Mouse (Mus musculus) MEL (cell line): ENCODE data around the gene Ppdpf. TPM values are rescaled to one million over a fixed set of nuclear protein-coding genes. Genes with fewer than 3 reads are reported as not detected.

Experiments used
- DNase-seq: peaks from one replicate; pipeline ENCODE4 v3.0.0; 2011; ENCODE audit warnings: low read depth, low spot score
- H3K27ac ChIP-seq: 2 replicates; pipeline ENCODE4 v1.5.1; 2012; ENCODE audit warnings: low read depth, mild to moderate bottlenecking, control low read depth, low read length, moderate library complexity; ENCODE audit not compliant: control insufficient read depth
- H3K27me3 ChIP-seq, 2 experiments: fragments of 150-350 bp in 1 of 2; sonication (generic) in 1 of 2; 2 replicates each; pipeline ENCODE4 v1.6.1; 2012; ENCODE audit warnings: low read length in 2 of 2, mild to moderate bottlenecking in 2 of 2, improper control_type of control experiment in 1 of 2, moderate library complexity in 1 of 2; ENCODE audit not compliant: insufficient read depth in 2 of 2, control insufficient read depth in 1 of 2
- H3K36me3 ChIP-seq, 2 experiments: 2 replicates each; pipeline ENCODE4 v1.6.1; 2012 to 2014; ENCODE audit warnings: low read length in 2 of 2, improper control_type of control experiment in 1 of 2, inconsistent platforms in 1 of 2, mild to moderate bottlenecking in 1 of 2; ENCODE audit not compliant: insufficient read depth in 2 of 2, control insufficient read depth in 1 of 2
- H3K4me1 ChIP-seq, 2 experiments: fragments of 150-350 bp in 1 of 2; sonication (generic) in 1 of 2; 2 replicates each; pipeline ENCODE4 v1.6.1; 2012; ENCODE audit warnings: low read length in 2 of 2, improper control_type of control experiment in 1 of 2, mild to moderate bottlenecking in 1 of 2; ENCODE audit not compliant: insufficient read depth in 2 of 2, control insufficient read depth in 1 of 2
- H3K4me3 ChIP-seq, 2 experiments: fragments of 150-350 bp in 1 of 2; sonication (generic) in 1 of 2; 2 replicates each; pipeline ENCODE4 v1.5.1; 2012; ENCODE audit warnings: low read depth in 2 of 2, low read length in 2 of 2, mild to moderate bottlenecking in 2 of 2, moderate library complexity in 2 of 2, control low read depth in 1 of 2, improper control_type of control experiment in 1 of 2; ENCODE audit not compliant: control insufficient read depth in 1 of 2, insufficient read depth in 1 of 2
- H3K79me2 ChIP-seq: 2 replicates; pipeline ENCODE4 v1.6.1; 2012; ENCODE audit warnings: mild to moderate bottlenecking, low read length, moderate library complexity; ENCODE audit not compliant: control insufficient read depth, poor library complexity, insufficient read depth
- H3K9ac ChIP-seq: 2 replicates; pipeline ENCODE4 v1.6.1; 2012; ENCODE audit warnings: low read depth, mild to moderate bottlenecking, control low read depth, low read length, moderate library complexity; ENCODE audit not compliant: control insufficient read depth, poor library complexity, severe bottlenecking
- H3K9me3 ChIP-seq: fragments of 150-350 bp; sonication (generic); replicated peaks from 2 replicates; pipeline ENCODE4 v1.6.1; 2012; ENCODE audit warnings: mild to moderate bottlenecking, low read length, improper control_type of control experiment, moderate library complexity; ENCODE audit not compliant: insufficient read depth
- BHLHE40 ChIP-seq: IDR thresholded peaks from 2 replicates; pipeline ENCODE4 v1.6.1; 2012; ENCODE audit warnings: low read depth, mild to moderate bottlenecking, inconsistent platforms, low read length, improper control_type of control experiment, borderline replicate concordance
- CHD2 ChIP-seq: IDR thresholded peaks from 2 replicates; pipeline ENCODE4 v1.6.1; 2011; ENCODE audit warnings: low read length, improper control_type of control experiment
- E2F4 ChIP-seq: IDR thresholded peaks from 2 replicates; pipeline ENCODE4 v1.6.1; 2011; ENCODE audit warnings: low read depth, low read length, improper control_type of control experiment, borderline replicate concordance
- ELF1 ChIP-seq: IDR thresholded peaks from 2 replicates; pipeline ENCODE4 v1.6.1; 2014; ENCODE audit warnings: low read depth, mild to moderate bottlenecking, inconsistent platforms, low read length, improper control_type of control experiment, moderate library complexity
- EP300 ChIP-seq, 2 experiments: IDR thresholded peaks; 2 replicates each; pipeline ENCODE4 v1.6.1; 2011; ENCODE audit warnings: improper control_type of control experiment in 2 of 2, low read length in 2 of 2, low read depth in 1 of 2, mild to moderate bottlenecking in 1 of 2
- ETS1 ChIP-seq: IDR thresholded peaks from 2 replicates; pipeline ENCODE4 v1.6.1; 2012; ENCODE audit warnings: low read depth, mild to moderate bottlenecking, inconsistent platforms, low read length, improper control_type of control experiment, moderate library complexity
- GABPA ChIP-seq: IDR thresholded peaks from 2 replicates; pipeline ENCODE4 v1.6.1; 2012; ENCODE audit warnings: low read depth, mild to moderate bottlenecking, inconsistent platforms, low read length, improper control_type of control experiment, moderate library complexity
- HCFC1 ChIP-seq: IDR thresholded peaks from 2 replicates; pipeline ENCODE4 v1.6.1; 2012; ENCODE audit warnings: low read depth, mild to moderate bottlenecking, inconsistent platforms, low read length, improper control_type of control experiment, moderate library complexity
- KAT2A ChIP-seq: conservative IDR thresholded peaks from 2 replicates; pipeline ENCODE4 v1.6.1; 2012; ENCODE audit warnings: low read depth, low read length, improper control_type of control experiment, inconsistent platforms
- MAFK ChIP-seq: IDR thresholded peaks from 2 replicates; pipeline ENCODE4 v1.6.1; 2011; ENCODE audit warnings: low read depth, mild to moderate bottlenecking, low read length, improper control_type of control experiment, borderline replicate concordance
- MAX ChIP-seq: IDR thresholded peaks from 2 replicates; pipeline ENCODE4 v1.6.1; 2011; ENCODE audit warnings: low read length, improper control_type of control experiment
- MXI1 ChIP-seq: IDR thresholded peaks from 2 replicates; pipeline ENCODE4 v1.6.1; 2011; ENCODE audit warnings: mild to moderate bottlenecking, low read depth, low read length, improper control_type of control experiment
- NRF1 ChIP-seq: IDR thresholded peaks from 2 replicates; pipeline ENCODE4 v1.6.1; 2014; ENCODE audit warnings: low read depth, mild to moderate bottlenecking, inconsistent platforms, low read length, improper control_type of control experiment, moderate library complexity; ENCODE audit not compliant: poor library complexity, insufficient read depth, severe bottlenecking
- POLR2A ChIP-seq, 2 experiments: IDR thresholded peaks; 2 replicates each; pipeline ENCODE4 v1.6.1; 2011 to 2012; ENCODE audit warnings: low read length in 2 of 2, mild to moderate bottlenecking in 2 of 2, control low read depth in 1 of 2, improper control_type of control experiment in 1 of 2, low read depth in 1 of 2, moderate library complexity in 1 of 2; ENCODE audit not compliant: control insufficient read depth in 1 of 2, insufficient read depth in 1 of 2, poor library complexity in 1 of 2
- RAD21 ChIP-seq: IDR thresholded peaks from 2 replicates; pipeline ENCODE4 v1.6.1; 2011; ENCODE audit warnings: mild to moderate bottlenecking, low read depth, low read length, improper control_type of control experiment
- RCOR1 ChIP-seq: IDR thresholded peaks from 2 replicates; pipeline ENCODE4 v1.6.1; 2012; ENCODE audit warnings: low read depth, mild to moderate bottlenecking, inconsistent platforms, low read length, improper control_type of control experiment
- SMC3 ChIP-seq: IDR thresholded peaks from 2 replicates; pipeline ENCODE4 v1.6.1; 2011; ENCODE audit warnings: low read depth, low read length, improper control_type of control experiment
- TCF12 ChIP-seq: IDR thresholded peaks from 2 replicates; pipeline ENCODE4 v1.6.1; 2014; ENCODE audit warnings: low read depth, mild to moderate bottlenecking, inconsistent platforms, low read length, improper control_type of control experiment, moderate library complexity
- UBTF ChIP-seq: IDR thresholded peaks from 2 replicates; pipeline ENCODE4 v1.6.1; 2012; ENCODE audit warnings: low read depth, mild to moderate bottlenecking, inconsistent platforms, low read length, improper control_type of control experiment, moderate library complexity, borderline replicate concordance; ENCODE audit not compliant: insufficient read depth
- USF1 ChIP-seq: IDR thresholded peaks from 2 replicates; pipeline ENCODE4 v1.6.1; 2014; ENCODE audit warnings: low read depth, mild to moderate bottlenecking, inconsistent platforms, low read length, improper control_type of control experiment, moderate library complexity
- USF2 ChIP-seq, 2 experiments: IDR thresholded peaks; 2 replicates each; pipeline ENCODE4 v1.6.1; 2011 to 2012; ENCODE audit warnings: improper control_type of control experiment in 2 of 2, low read length in 2 of 2, borderline replicate concordance in 1 of 2, inconsistent platforms in 1 of 2, low read depth in 1 of 2, mild to moderate bottlenecking in 1 of 2; ENCODE audit not compliant: insufficient read depth in 1 of 2
- ZKSCAN1 ChIP-seq: IDR thresholded peaks from 2 replicates; pipeline ENCODE4 v1.6.1; 2012; ENCODE audit warnings: low read depth, mild to moderate bottlenecking, inconsistent platforms, low read length, improper control_type of control experiment, moderate library complexity
- ZNF384 ChIP-seq: IDR thresholded peaks from 2 replicates; pipeline ENCODE4 v1.6.1; 2012; ENCODE audit warnings: low read depth, mild to moderate bottlenecking, inconsistent platforms, low read length, improper control_type of control experiment
- polyA plus RNA-seq, 2 experiments: library from polyadenylated mRNA; stranded (reverse) in 1 of 2; unstranded in 1 of 2; fragments of >175 nt in 1 of 2; fragments of >200 nt in 1 of 2; gene quantifications; 2 replicates each; pipeline versions ENCODE4 v1.2.1 to v1.2.4; 2012; ENCODE audit warnings: low replicate concordance in 2 of 2, low read depth in 1 of 2; ENCODE audit not compliant: insufficient read length in 2 of 2, insufficient read depth in 1 of 2, missing spikeins in 1 of 2
- total RNA-seq: library from RNA; depleted of rRNA; stranded (reverse); fragments of 300-350 nt; gene quantifications from 2 replicates; pipeline ENCODE4 v1.2.3, GENCODE M21; 2012

The Ppdpf gene
- total and polyA plus RNA-seq, 3 experiments, result 20.2 to 73.4 TPM; not detected in 1

DNA sequence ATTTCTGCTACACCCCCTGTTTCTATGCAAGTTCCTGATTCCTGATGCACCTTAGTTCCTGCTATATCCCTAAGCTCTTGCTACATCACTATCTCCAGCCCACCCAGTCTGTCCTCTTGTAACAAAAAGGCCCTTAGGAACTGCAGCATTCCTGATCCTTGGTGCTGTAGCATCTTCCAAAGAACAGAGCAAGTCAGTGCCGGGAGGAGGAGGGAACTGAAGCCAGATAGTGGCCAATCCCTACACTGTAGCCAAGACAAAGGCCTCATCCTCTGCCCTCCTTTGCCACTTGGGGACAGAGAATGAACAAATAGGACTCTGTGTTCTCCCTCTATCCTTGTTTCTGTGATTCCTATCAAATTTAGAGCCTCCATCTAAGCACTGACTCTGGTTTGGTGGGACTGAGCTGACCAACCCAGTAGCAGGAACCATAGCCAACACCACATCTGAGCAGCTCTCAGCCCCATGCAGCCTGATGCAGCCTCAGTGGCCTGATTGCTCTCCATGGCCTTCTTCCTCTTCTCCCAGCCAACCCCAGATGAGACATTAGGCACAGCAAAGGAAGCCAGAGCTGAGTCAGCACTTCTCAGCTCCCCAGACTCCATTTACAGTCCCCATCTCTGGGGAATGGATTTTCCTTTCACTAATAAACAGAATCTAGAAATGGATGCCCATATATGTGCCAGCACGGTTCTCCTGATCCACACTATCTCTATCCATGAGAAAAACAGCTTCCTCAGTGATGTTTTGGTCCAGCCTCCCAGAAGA lies 43.4 kb upstream of the Ppdpf start:
- no peaks in the 10 kb centered on the region for H3K36me3 ChIP-seq
- no peak overlapping the region for H3K4me3 ChIP-seq
- H3K9ac ChIP-seq, result no peak overlapping the region
- H3K27ac ChIP-seq, result no peak overlapping the region
- no peaks in the 10 kb centered on the region for H3K9me3 ChIP-seq
- H3K27me3 ChIP-seq, result peaks cover 3 to 4% of the 10 kb centered on the region in 2 experiments; a peak in 3 of 4 replicates
- H3K4me1 ChIP-seq, result no peaks in the 10 kb centered on the region
- DNase-seq, result no peak
- TF ChIP-seq USF1 (no peak), EP300 (IDR thresholded peaks at IDR 0.05; ENCODE audit: low read depth in 1 of 2, low read length in 2 of 2) (no peak), CHD2 (no peak), ZKSCAN1 (no peak), USF2 (IDR thresholded peaks at IDR 0.05; ENCODE audit: borderline replicate concordance in 1 of 2, insufficient read depth in 1 of 2, low read depth in 1 of 2, low read length in 2 of 2) (no peak), BHLHE40 (no peak), ZNF384 (no peak), SMC3 (no peak), MAX (no peak), GABPA (no peak), MAFK (no peak), TCF12 (no peak), KAT2A (no peak), UBTF (no peak), POLR2A (IDR thresholded peaks at IDR 0.05; ENCODE audit: control insufficient read depth in 1 of 2, insufficient read depth in 1 of 2, low read depth in 1 of 2, low read length in 2 of 2, poor library complexity in 1 of 2) (no peak)
- no peaks in the 10 kb centered on the region for H3K79me2 ChIP-seq

DNA sequence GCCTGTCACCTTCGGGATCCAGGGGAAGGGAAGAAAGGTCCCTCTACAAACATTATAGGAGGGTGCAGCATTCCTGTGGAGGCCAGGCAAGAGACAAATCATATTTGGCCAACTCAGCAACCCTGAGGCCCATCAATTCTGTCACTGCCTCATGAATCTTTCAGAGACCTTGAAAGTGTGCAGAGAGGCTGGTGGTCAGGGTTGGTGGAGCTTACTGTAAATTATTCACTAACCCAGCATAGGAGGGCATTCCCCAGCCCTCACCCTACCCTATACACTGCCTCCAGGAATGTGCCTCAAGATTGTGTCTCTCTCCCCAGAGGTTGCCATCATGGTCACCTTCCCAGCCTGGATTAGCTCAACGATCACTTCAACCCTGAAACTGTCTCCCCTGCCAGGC lies 42.4 kb upstream of the Ppdpf start:
- Histone ChIP-seq H3K36me3 (no peaks in the 10 kb centered on the region), H3K4me3 (no peak overlapping the region), H3K9me3 (no peaks in the 10 kb centered on the region), H3K79me2 (no peaks in the 10 kb centered on the region), H3K9ac (no peak overlapping the region), H3K4me1 (no peaks in the 10 kb centered on the region), H3K27me3 (peaks cover 2 to 3% of the 10 kb centered on the region in 2 experiments; a peak in 2 of 4 replicates), H3K27ac (no peak overlapping the region)
- DNase-seq, result no peak
- TF ChIP-seq HCFC1 (no peak), USF1 (no peak), E2F4 (no peak), MAX (no peak), NRF1 (no peak), RAD21 (no peak), ETS1 (no peak), ELF1 (no peak), MXI1 (no peak), RCOR1 (no peak)
- TF ChIP-seq, all 39 proteins: peak for 0
